In genomic region chr5:135984546-135985044, GRCm38 (mm10) we compare ENCODE assay signal across 48 mouse cellular contexts. TPM values are rescaled to one million over a fixed set of nuclear protein-coding genes. Genes with fewer than 3 reads are reported as not detected.
"Had no signal": no experiment of that assay in that cellular context is flagged by ENCODE, and none has a peak within 500 bp of the region (broad histone marks: within the 10 kb centered on the region; RNA-seq: fewer than 3 reads in every experiment).

No protein-coding gene starts in this region.

- H3K4me1 ChIP-seq: heart, embryonic 12.5 days; heart, embryonic 13.5 days; heart, embryonic 15.5 days; hindbrain, embryonic 12.5 days; hindbrain, embryonic 13.5 days; hindbrain, embryonic 15.5 days; intestine, embryonic 15.5 days; kidney, embryonic 15.5 days had no signal

- H3K9ac ChIP-seq: heart, embryonic 12.5 days; heart, embryonic 13.5 days; heart, embryonic 15.5 days; hindbrain, embryonic 12.5 days; hindbrain, embryonic 13.5 days; hindbrain, embryonic 14.5 days; hindbrain, embryonic 15.5 days; intestine, embryonic 15.5 days; kidney, embryonic 15.5 days had no signal

- H3K27me3 ChIP-seq: heart, embryonic 12.5 days; heart, embryonic 15.5 days; hindbrain, embryonic 12.5 days; hindbrain, embryonic 13.5 days; hindbrain, embryonic 15.5 days; intestine, embryonic 15.5 days; kidney, embryonic 15.5 days had no signal

- H3K36me3 ChIP-seq: heart, embryonic 12.5 days; heart, embryonic 13.5 days; heart, embryonic 15.5 days; hindbrain, embryonic 10.5 days; hindbrain, embryonic 12.5 days; hindbrain, embryonic 13.5 days; hindbrain, embryonic 15.5 days; intestine, embryonic 15.5 days; kidney, embryonic 15.5 days had no signal

- H3K4me3 ChIP-seq: heart, embryonic 12.5 days; heart, embryonic 13.5 days; heart, embryonic 15.5 days; hindbrain, embryonic 10.5 days; hindbrain, embryonic 12.5 days; hindbrain, embryonic 13.5 days; hindbrain, embryonic 15.5 days; intestine, embryonic 15.5 days; kidney, embryonic 15.5 days; layer of hippocampus, adult 2 months; left cerebral cortex, adult 2 months had no signal

- DNase-seq: heart, postnatal 14 days; heart, postnatal 36 days; heart, postnatal 4 days; kidney, adult 11 months; kidney, adult 18-20 months; kidney, adult 2 months; kidney, adult 8-10 months; kidney, adult 9 months; kidney, postnatal 10 days; kidney, postnatal 14 days; kidney, postnatal 25 days; kidney, postnatal 36 days; kidney, postnatal 4 days; layer of hippocampus, adult 9-11 months; layer of hippocampus, postnatal 36 days had no signal

- H3K9me3 ChIP-seq: heart, embryonic 12.5 days; heart, embryonic 13.5 days; heart, embryonic 15.5 days; hindbrain, embryonic 10.5 days; hindbrain, embryonic 12.5 days; hindbrain, embryonic 13.5 days; hindbrain, embryonic 15.5 days; intestine, embryonic 15.5 days; kidney, embryonic 15.5 days had no signal

- H3K27ac ChIP-seq: heart, embryonic 13.5 days; heart, embryonic 15.5 days; hindbrain, embryonic 10.5 days; hindbrain, embryonic 12.5 days; hindbrain, embryonic 13.5 days; hindbrain, embryonic 14.5 days; hindbrain, embryonic 15.5 days; hindbrain, postnatal 0 days; intestine, embryonic 15.5 days; kidney, embryonic 15.5 days; kidney, postnatal 0 days; layer of hippocampus, adult 2 months; left cerebral cortex, adult 2 months had no signal

RNA-seq across cellular contexts. Expression of gene Zp3, which starts 4.7 kb away (rescaled TPM):
- total RNA-seq: heart, postnatal 14 days; heart, postnatal 25 days; heart, postnatal 36 days; heart, postnatal 4 days; hematopoietic stem cell, adult 5-6 weeks; layer of hippocampus, adult 18-20 months; layer of hippocampus, adult 2 months; layer of hippocampus, adult 8-10 months; layer of hippocampus, postnatal 10 days; layer of hippocampus, postnatal 14 days; layer of hippocampus, postnatal 36 days; left cerebral cortex, adult 18-20 months; left cerebral cortex, adult 2 months; left cerebral cortex, adult 8-10 months; left cerebral cortex, postnatal 10 days had no signal
- polyA plus RNA-seq: heart, embryonic 14.5 days; heart, embryonic 15.5 days; heart, embryonic 16.5 days; heart, postnatal 0 days; hindbrain, embryonic 10.5 days; hindbrain, embryonic 11.5 days; hindbrain, embryonic 14.5 days; hindbrain, embryonic 16.5 days; inflammation-experienced regulatory T-cells, adult 6 months; intestine, embryonic 14.5 days; intestine, postnatal 0 days; kidney, embryonic 14.5 days; large intestine, adult 2 months had no signal

RNA-seq across cellular contexts. Expression of gene Upk3b, which starts 53.7 kb away (rescaled TPM):
- total RNA-seq: hematopoietic stem cell, adult 5-6 weeks; hindbrain, postnatal 0 days; layer of hippocampus, adult 18-20 months; layer of hippocampus, adult 2 months; layer of hippocampus, adult 8-10 months; layer of hippocampus, postnatal 10 days; layer of hippocampus, postnatal 14 days; layer of hippocampus, postnatal 36 days; left cerebral cortex, adult 18-20 months; left cerebral cortex, adult 2 months; left cerebral cortex, adult 8-10 months; left cerebral cortex, postnatal 10 days had no signal
- polyA plus RNA-seq: hindbrain, embryonic 14.5 days; hindbrain, embryonic 15.5 days; hindbrain, postnatal 0 days had no signal
